Mouse (Mus musculus) adrenal gland, postnatal 4 days (tissue): ENCODE measurements around the gene Mmp9. TPM values are rescaled to one million over a fixed set of nuclear protein-coding genes. Genes with fewer than 3 reads are reported as not detected.

Experiments
- DNase-seq, 2 experiments: peaks; one replicate each; pipeline ENCODE4 v3.0.0; 2021 to 2022; ENCODE audit warnings: low spot score in 2 of 2, mixed read lengths in 2 of 2
- total RNA-seq, 2 experiments: library from RNA; stranded (reverse); gene quantifications; 2 replicates each; pipeline ENCODE4 v1.2.3; 2021

Gene Mmp9
- total RNA-seq, 2 experiments from 2014 or later = 3.4 to 5.7 TPM

- no peak for DNase-seq
These were observed 45.9 kb downstream of the Mmp9 start for GRCm38 (mm10) chr2:164986371-164987027.

GRCm38 (mm10) chr2:164988777-164989176, 48.2 kb downstream of the Mmp9 start:
- no peak for DNase-seq

GRCm38 (mm10) chr2:164991111-164991510, 50.5 kb downstream of the Mmp9 start:
- no peak for DNase-seq

GRCm38 (mm10) chr2:164991808-164992207, 51.2 kb downstream of the Mmp9 start:
- no peak for DNase-seq

- no peak for DNase-seq
These were observed 53.6 kb downstream of the Mmp9 start for GRCm38 (mm10) chr2:164994156-164994555.

GRCm38 (mm10) chr2:164994659-164995428, 54.3 kb downstream of the Mmp9 start:
- DNase-seq = no peak

- DNase-seq = no peak
These were observed 55.4 kb downstream of the Mmp9 start for GRCm38 (mm10) chr2:164995976-164996375.

- no peak for DNase-seq
These were observed 56.5 kb downstream of the Mmp9 start for GRCm38 (mm10) chr2:164996848-164997720.

GRCm38 (mm10) chr2:164997721-164998428, 57.3 kb downstream of the Mmp9 start:
- DNase-seq = peak in 1 of 2 experiments; percentile 36

- no peak for DNase-seq
These were observed 61.4 kb downstream of the Mmp9 start for GRCm38 (mm10) chr2:165001958-165002357.

- no peak for DNase-seq
These were observed 62.5 kb downstream of the Mmp9 start for GRCm38 (mm10) chr2:165003108-165003507.

- no peak for DNase-seq
These were observed 63.7 kb downstream of the Mmp9 start for GRCm38 (mm10) chr2:165004237-165004636.

Other genes with a start within 250 kb of the Mmp9 start
- gene Spint4, start 242.3 kb upstream of the Mmp9 start, total RNA-seq = not detected
- not detected for gene Spint5, start 225.5 kb upstream of the Mmp9 start, total RNA-seq
- under 1 TPM; 0.90 to 0.92 TPM for gene Wfdc3, start 194.8 kb upstream of the Mmp9 start, total RNA-seq
- 10 to 100 TPM; 50.1 to 54.2 TPM for gene Dnttip1, start 194.8 kb upstream of the Mmp9 start, total RNA-seq
- gene Ube2c, start 170.9 kb upstream of the Mmp9 start, total RNA-seq = 10 to 100 TPM; 48.4 to 64.6 TPM
- gene Tnnc2, start 160.8 kb upstream of the Mmp9 start, total RNA-seq = 100 to 1,000 TPM in 1 of 2 experiments, 10 to 100 TPM in 1; 94.0 to 231 TPM
- gene Snx21, start 155.0 kb upstream of the Mmp9 start, total RNA-seq = 10 to 100 TPM; 40.5 to 42.9 TPM
- gene Acot8, start 135.9 kb upstream of the Mmp9 start, total RNA-seq = 10 to 100 TPM; 30.1 to 31.3 TPM
- 1 to 10 TPM; 3.8 to 4.5 TPM for gene Zswim3, start 135.7 kb upstream of the Mmp9 start, total RNA-seq
- gene Zswim1, start 118.1 kb upstream of the Mmp9 start, total RNA-seq = 10 to 100 TPM; 10.7 to 11.0 TPM
- 1 to 10 TPM in 1 of 2 experiments, under 1 TPM in 1; 0.76 to 1.7 TPM for gene Spata25, start 112.2 kb upstream of the Mmp9 start, total RNA-seq
- gene Ctsa, start 107.9 kb upstream of the Mmp9 start, total RNA-seq = 100 to 1,000 TPM; 140 to 158 TPM
- gene Neurl2, start 107.3 kb upstream of the Mmp9 start, total RNA-seq = 1 to 10 TPM; 5.4 to 7.4 TPM
- gene Pltp, start 83.1 kb upstream of the Mmp9 start, total RNA-seq = 10 to 100 TPM; 25.7 to 28.9 TPM
- gene Pcif1, start 61.5 kb upstream of the Mmp9 start, total RNA-seq = 10 to 100 TPM; 78.8 to 80.7 TPM
- gene Zfp335, start 29.0 kb upstream of the Mmp9 start, total RNA-seq = 10 to 100 TPM; 20.7 to 21.7 TPM
- gene Slc12a5, start 20.0 kb downstream of the Mmp9 start, total RNA-seq = 10 to 100 TPM; 12.7 to 14.0 TPM
- gene Ncoa5, start 94.1 kb downstream of the Mmp9 start, total RNA-seq = 10 to 100 TPM; 43.7 to 50.1 TPM
- gene Cd40, start 114.8 kb downstream of the Mmp9 start, total RNA-seq = 1 to 10 TPM; 6.3 to 8.5 TPM
- not detected for gene 1700025C18Rik, start 150.0 kb downstream of the Mmp9 start, total RNA-seq